Mouse (Mus musculus) brain, embryonic 14.5 days (tissue): Measurements from ENCODE around the gene Wipf2.

Experiments used
- CTCF ChIP-seq: fragments of 200-500 bp; IDR thresholded peaks from 2 replicates; pipeline ENCODE4 v1.5.1; 2012; ENCODE audit warnings: inconsistent platforms, mild to moderate bottlenecking, moderate library complexity, borderline replicate concordance; ENCODE audit not compliant: insufficient read depth, insufficient read length; ENCODE audit errors: extremely low read depth
- POLR2A ChIP-seq: fragments of 200-500 bp; IDR thresholded peaks from 2 replicates; pipeline ENCODE4 v1.6.1; 2012; ENCODE audit warnings: mild to moderate bottlenecking, inconsistent platforms, borderline replicate concordance; ENCODE audit not compliant: poor library complexity, insufficient read depth, insufficient read length, severe bottlenecking; ENCODE audit errors: extremely low read depth

- TF ChIP-seq POLR2A (no peak), CTCF (peak; percentile 18; the same call in 1 of the 2 replicates)
Observed at GRCm38 (mm10) chr11:98846016-98846415, 17.4 kb upstream of the Wipf2 start.
